Mouse (Mus musculus): ENCODE measurements around the gene Prkcb. TPM values are rescaled to one million over a fixed set of nuclear protein-coding genes. Genes with fewer than 3 reads are reported as not detected.
A peak's percentile ranks its signal among the peaks of the same experiment; 100 is the strongest.

Prkcb gene
- polyA plus RNA-seq, 1 experiment from 2014 or later = 5.4 TPM

- H3K4me2 ChIP-seq (ENCODE audit: low read depth, low read length) = no peak overlapping the region
- no peaks in the 10 kb centered on the region for H3K4me1 ChIP-seq (ENCODE audit: control insufficient read depth, insufficient read depth, low read length)
- H3K27me3 ChIP-seq (ENCODE audit: control insufficient read depth, insufficient read depth, low read length) = no peaks in the 10 kb centered on the region
- no peaks in the 10 kb centered on the region for H3K9me3 ChIP-seq (replicated peaks; ENCODE audit: control insufficient read depth, low read length)
- ATAC-seq (replicated peaks; ENCODE audit: insufficient number of reproducible peaks, low FRiP score, low TSS enrichment, low read depth) (no peak), DNase-seq (ENCODE audit: low spot score) (no peak)
- H3K36me3 ChIP-seq (replicated peaks; ENCODE audit: control insufficient read depth, insufficient read depth, low read depth, low read length) = no peaks in the 10 kb centered on the region
- no peak overlapping the region for H3K4me3 ChIP-seq (ENCODE audit: low read depth, low read length)
- 88% methylated on average over 7 of the region's 7 CpGs for WGBS
- no peak overlapping the region for H3K27ac ChIP-seq (replicated peaks; ENCODE audit: low read depth, low read length)
- H3K9ac ChIP-seq (replicated peaks; ENCODE audit: low read length) = no peak overlapping the region
Measured at GRCm38 (mm10) chr7:122435561-122435960, 147.0 kb downstream of the Prkcb start.

- no peaks in the 10 kb centered on the region for H3K36me3 ChIP-seq (replicated peaks; ENCODE audit: control insufficient read depth, insufficient read depth, low read depth, low read length)
- no peak overlapping the region for H3K4me2 ChIP-seq (ENCODE audit: low read depth, low read length)
- no peaks in the 10 kb centered on the region for H3K9me3 ChIP-seq (replicated peaks; ENCODE audit: control insufficient read depth, low read length)
- no peak overlapping the region for H3K27ac ChIP-seq (replicated peaks; ENCODE audit: low read depth, low read length)
- 94% methylated on average over 1 of the region's 1 CpGs for WGBS
- ATAC-seq (replicated peaks; ENCODE audit: insufficient number of reproducible peaks, low FRiP score, low TSS enrichment, low read depth) = no peak
- no peaks in the 10 kb centered on the region for H3K4me1 ChIP-seq (ENCODE audit: control insufficient read depth, insufficient read depth, low read length)
- no peak for DNase-seq (ENCODE audit: low spot score)
- H3K4me3 ChIP-seq (ENCODE audit: low read depth, low read length) = no peak overlapping the region
- no peak overlapping the region for H3K9ac ChIP-seq (replicated peaks; ENCODE audit: low read length)
- H3K27me3 ChIP-seq (ENCODE audit: control insufficient read depth, insufficient read depth, low read length) = no peaks in the 10 kb centered on the region
Measured at GRCm38 (mm10) chr7:122437390-122437789, 148.8 kb downstream of the Prkcb start.

DNA sequence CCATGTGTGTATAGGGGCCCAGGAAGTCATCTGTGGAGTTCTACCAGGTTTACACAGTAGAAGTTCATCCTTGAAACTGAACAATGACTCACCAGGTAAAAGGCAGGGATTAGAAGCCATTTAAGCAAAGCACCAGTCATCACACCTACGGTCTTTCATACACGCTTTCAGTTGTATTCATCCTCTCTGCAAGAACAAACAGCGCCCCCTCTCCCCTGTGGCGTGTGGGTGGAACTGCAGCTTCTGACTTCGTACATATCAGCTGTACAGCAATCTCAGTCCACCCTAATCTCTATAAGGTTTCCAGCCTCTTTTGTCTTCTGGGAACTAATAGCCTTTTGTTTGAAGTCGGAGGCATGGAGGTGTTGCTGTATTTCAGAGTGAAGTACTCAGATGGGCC lies 156.5 kb downstream of the Prkcb start:
- H3K4me3 ChIP-seq (ENCODE audit: low read depth, low read length) = no peak overlapping the region
- H3K4me1 ChIP-seq (ENCODE audit: control insufficient read depth, insufficient read depth, low read length) = no peaks in the 10 kb centered on the region
- H3K36me3 ChIP-seq (replicated peaks; ENCODE audit: control insufficient read depth, insufficient read depth, low read depth, low read length) = no peaks in the 10 kb centered on the region
- H3K9me3 ChIP-seq (replicated peaks; ENCODE audit: control insufficient read depth, low read length) = no peaks in the 10 kb centered on the region
- no peaks in the 10 kb centered on the region for H3K27me3 ChIP-seq (ENCODE audit: control insufficient read depth, insufficient read depth, low read length)
- ATAC-seq (replicated peaks; ENCODE audit: insufficient number of reproducible peaks, low FRiP score, low TSS enrichment, low read depth) (no peak), DNase-seq (ENCODE audit: low spot score) (peak; percentile 52)
- no peak overlapping the region for H3K27ac ChIP-seq (replicated peaks; ENCODE audit: low read depth, low read length)
- H3K9ac ChIP-seq (replicated peaks; ENCODE audit: low read length) = no peak overlapping the region
- WGBS = 57% methylated on average over 6 of the region's 6 CpGs
- H3K4me2 ChIP-seq (ENCODE audit: low read depth, low read length) = no peak overlapping the region

- H3K27me3 ChIP-seq (ENCODE audit: control insufficient read depth, insufficient read depth, low read length) = no peaks in the 10 kb centered on the region
- ATAC-seq (replicated peaks; ENCODE audit: insufficient number of reproducible peaks, low FRiP score, low TSS enrichment, low read depth) = no peak
- H3K27ac ChIP-seq (replicated peaks; ENCODE audit: low read depth, low read length) = no peak overlapping the region
- H3K4me3 ChIP-seq (ENCODE audit: low read depth, low read length) = no peak overlapping the region
- WGBS = 81% methylated on average over 8 of the region's 8 CpGs
- no peak overlapping the region for H3K4me2 ChIP-seq (ENCODE audit: low read depth, low read length)
- H3K36me3 ChIP-seq (replicated peaks; ENCODE audit: control insufficient read depth, insufficient read depth, low read depth, low read length) = no peaks in the 10 kb centered on the region
- DNase-seq (ENCODE audit: low spot score) = no peak
- no peaks in the 10 kb centered on the region for H3K4me1 ChIP-seq (ENCODE audit: control insufficient read depth, insufficient read depth, low read length)
- no peaks in the 10 kb centered on the region for H3K9me3 ChIP-seq (replicated peaks; ENCODE audit: control insufficient read depth, low read length)
- no peak overlapping the region for H3K9ac ChIP-seq (replicated peaks; ENCODE audit: low read length)
Measured at GRCm38 (mm10) chr7:122452671-122453070, 164.1 kb downstream of the Prkcb start.

DNA sequence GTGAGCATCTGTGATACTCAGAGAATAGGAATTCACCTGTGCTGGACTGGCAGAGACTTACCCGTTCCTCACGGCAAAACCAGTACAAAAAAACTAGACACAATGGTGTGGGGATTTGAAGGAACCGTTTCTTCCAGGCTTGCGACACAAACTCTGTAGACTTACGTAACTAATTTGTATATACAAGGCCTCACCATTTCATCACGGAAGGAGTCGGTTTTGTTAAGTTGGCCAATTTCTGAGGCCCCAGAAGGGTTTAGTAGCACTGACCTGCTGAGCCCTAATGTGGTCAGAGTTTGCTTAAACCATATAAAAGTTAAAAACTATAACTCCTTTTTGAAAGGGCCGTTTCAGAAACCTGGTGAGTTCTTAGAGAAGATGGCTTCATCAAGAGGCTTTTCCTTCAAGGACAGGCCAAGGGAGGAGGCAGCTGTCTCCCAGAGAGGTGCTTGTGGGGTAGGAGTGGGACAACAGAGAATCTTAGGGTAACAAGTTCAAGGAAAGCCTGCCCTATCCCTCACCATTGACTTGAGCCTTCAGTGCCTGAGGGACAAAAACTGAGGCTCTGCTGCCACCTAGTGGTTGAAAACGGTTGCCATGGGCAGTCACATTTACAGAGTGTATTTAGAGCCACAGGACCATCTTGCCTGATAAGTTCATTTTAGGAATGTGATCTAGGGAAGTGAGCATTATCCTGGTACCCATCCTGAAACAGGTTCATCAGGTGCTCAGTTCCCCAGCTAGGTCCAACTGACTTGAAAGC lies 170.8 kb downstream of the Prkcb start:
- Histone ChIP-seq H3K27me3 (ENCODE audit: control insufficient read depth, insufficient read depth, low read length) (no peaks in the 10 kb centered on the region), H3K9me3 (replicated peaks; ENCODE audit: control insufficient read depth, low read length) (no peaks in the 10 kb centered on the region), H3K9ac (replicated peaks; ENCODE audit: low read length) (no peak overlapping the region), H3K4me3 (ENCODE audit: low read depth, low read length) (no peak overlapping the region), H3K4me1 (ENCODE audit: control insufficient read depth, insufficient read depth, low read length) (no peaks in the 10 kb centered on the region), H3K4me2 (ENCODE audit: low read depth, low read length) (no peak overlapping the region), H3K27ac (replicated peaks; ENCODE audit: low read depth, low read length) (no peak overlapping the region), H3K36me3 (replicated peaks; ENCODE audit: control insufficient read depth, insufficient read depth, low read depth, low read length) (no peaks in the 10 kb centered on the region)
- WGBS = 74% methylated on average over 9 of the region's 9 CpGs
- ATAC-seq (replicated peaks; ENCODE audit: insufficient number of reproducible peaks, low FRiP score, low TSS enrichment, low read depth) (0 out of 2 replicates have a peak, but pooled peaks have one; percentile 49), DNase-seq (ENCODE audit: low spot score) (peak; percentile 93)

- 56% methylated on average over 2 of the region's 2 CpGs for WGBS
- no peaks in the 10 kb centered on the region for H3K27me3 ChIP-seq (ENCODE audit: control insufficient read depth, insufficient read depth, low read length)
- DNase-seq (ENCODE audit: low spot score) = no peak
Measured at GRCm38 (mm10) chr7:122460020-122460419, 171.5 kb downstream of the Prkcb start.

DNA sequence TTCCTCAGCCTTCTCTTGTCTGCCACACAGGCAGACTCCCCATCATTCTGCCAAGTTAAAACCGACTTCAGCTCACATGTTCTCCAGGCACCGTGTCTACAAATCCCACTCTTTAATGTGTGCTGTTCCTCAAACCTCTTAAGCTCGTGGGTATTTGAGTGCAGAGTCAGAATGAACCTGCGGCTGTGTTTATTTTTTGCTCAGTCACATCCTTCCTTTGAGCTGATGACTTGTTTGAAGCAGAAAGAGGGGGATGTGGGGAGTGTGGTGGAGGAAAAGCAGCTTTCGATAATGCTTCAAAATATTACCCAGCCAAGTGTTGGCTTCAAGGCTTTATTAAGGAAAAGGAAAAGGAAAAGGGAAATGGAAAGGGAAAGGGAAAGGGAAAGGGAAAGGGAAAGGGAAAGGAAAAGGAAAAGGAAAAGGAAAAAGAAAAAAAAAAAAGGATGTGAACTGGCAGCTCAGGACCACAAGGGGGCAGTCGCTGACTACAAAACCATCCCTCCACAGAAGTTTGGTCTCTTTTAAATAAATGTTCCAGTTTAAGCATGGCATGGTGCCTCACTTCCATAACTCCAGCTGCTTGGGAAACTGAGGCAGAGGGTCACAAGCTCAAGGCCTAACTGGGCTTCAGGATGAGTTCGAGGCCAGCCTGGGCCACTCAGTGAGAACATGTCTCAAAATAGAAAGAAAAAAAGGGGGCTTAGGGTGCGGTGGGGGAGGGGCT lies 177.4 kb downstream of the Prkcb start:
- 53% methylated on average over 8 of the region's 8 CpGs for WGBS
- Histone ChIP-seq H3K27ac (replicated peaks; ENCODE audit: low read depth, low read length) (no peak overlapping the region), H3K4me2 (ENCODE audit: low read depth, low read length) (no peak overlapping the region), H3K9ac (replicated peaks; ENCODE audit: low read length) (no peak overlapping the region), H3K36me3 (replicated peaks; ENCODE audit: control insufficient read depth, insufficient read depth, low read depth, low read length) (no peaks in the 10 kb centered on the region), H3K27me3 (ENCODE audit: control insufficient read depth, insufficient read depth, low read length) (no peaks in the 10 kb centered on the region), H3K4me1 (ENCODE audit: control insufficient read depth, insufficient read depth, low read length) (no peaks in the 10 kb centered on the region), H3K4me3 (ENCODE audit: low read depth, low read length) (no peak overlapping the region), H3K9me3 (replicated peaks; ENCODE audit: control insufficient read depth, low read length) (no peaks in the 10 kb centered on the region)
- ATAC-seq (replicated peaks; ENCODE audit: insufficient number of reproducible peaks, low FRiP score, low TSS enrichment, low read depth) = no peak
- DNase-seq (ENCODE audit: low spot score) = peak; percentile 33

More at GRCm38 (mm10) chr7:122460020-122460419, 171.5 kb downstream of the Prkcb start:
- Histone ChIP-seq H3K4me2 (ENCODE audit: low read depth, low read length) (no peak overlapping the region), H3K4me1 (ENCODE audit: control insufficient read depth, insufficient read depth, low read length) (no peaks in the 10 kb centered on the region), H3K4me3 (ENCODE audit: low read depth, low read length) (no peak overlapping the region), H3K27ac (replicated peaks; ENCODE audit: low read depth, low read length) (no peak overlapping the region), H3K36me3 (replicated peaks; ENCODE audit: control insufficient read depth, insufficient read depth, low read depth, low read length) (no peaks in the 10 kb centered on the region), H3K9ac (replicated peaks; ENCODE audit: low read length) (no peak overlapping the region), H3K9me3 (replicated peaks; ENCODE audit: control insufficient read depth, low read length) (no peaks in the 10 kb centered on the region)
- ATAC-seq (replicated peaks; ENCODE audit: insufficient number of reproducible peaks, low FRiP score, low TSS enrichment, low read depth) = no peak

DNA sequence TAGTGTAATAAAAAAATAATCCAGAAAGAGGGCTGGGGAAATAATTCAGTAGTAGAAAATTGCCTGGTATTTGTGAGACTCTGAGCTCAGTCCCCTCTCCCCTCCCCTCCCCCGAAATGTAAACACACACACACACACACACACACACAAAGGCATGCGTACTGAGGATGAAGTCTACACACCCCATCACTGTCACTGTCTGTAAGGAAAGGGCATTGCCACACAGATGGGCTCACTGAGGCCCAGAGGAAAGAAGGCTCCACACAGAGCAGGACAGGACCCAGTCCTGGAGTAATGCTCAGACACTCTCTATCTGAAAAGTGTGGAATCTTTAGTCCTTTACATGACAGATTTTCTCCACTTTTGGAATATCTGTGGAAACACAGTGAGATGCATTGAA lies 178.2 kb downstream of the Prkcb start:
- no peak overlapping the region for H3K27ac ChIP-seq (replicated peaks; ENCODE audit: low read depth, low read length)
- ATAC-seq (replicated peaks; ENCODE audit: insufficient number of reproducible peaks, low FRiP score, low TSS enrichment, low read depth) (no peak), DNase-seq (ENCODE audit: low spot score) (no peak)
- no peak overlapping the region for H3K4me2 ChIP-seq (ENCODE audit: low read depth, low read length)
- no peak overlapping the region for H3K9ac ChIP-seq (replicated peaks; ENCODE audit: low read length)
- H3K36me3 ChIP-seq (replicated peaks; ENCODE audit: control insufficient read depth, insufficient read depth, low read depth, low read length) = no peaks in the 10 kb centered on the region
- 56% methylated on average over 2 of the region's 2 CpGs for WGBS
- no peaks in the 10 kb centered on the region for H3K4me1 ChIP-seq (ENCODE audit: control insufficient read depth, insufficient read depth, low read length)
- no peaks in the 10 kb centered on the region for H3K27me3 ChIP-seq (ENCODE audit: control insufficient read depth, insufficient read depth, low read length)
- H3K4me3 ChIP-seq (ENCODE audit: low read depth, low read length) = no peak overlapping the region
- H3K9me3 ChIP-seq (replicated peaks; ENCODE audit: control insufficient read depth, low read length) = no peaks in the 10 kb centered on the region
